Mouse (Mus musculus): ENCODE data around the gene Cacna1d. TPM values are rescaled to one million over a fixed set of nuclear protein-coding genes. Genes with fewer than 3 reads are reported as not detected.

The Cacna1d gene
- polyA plus RNA-seq, 1 experiment = 1.8 TPM

DNA sequence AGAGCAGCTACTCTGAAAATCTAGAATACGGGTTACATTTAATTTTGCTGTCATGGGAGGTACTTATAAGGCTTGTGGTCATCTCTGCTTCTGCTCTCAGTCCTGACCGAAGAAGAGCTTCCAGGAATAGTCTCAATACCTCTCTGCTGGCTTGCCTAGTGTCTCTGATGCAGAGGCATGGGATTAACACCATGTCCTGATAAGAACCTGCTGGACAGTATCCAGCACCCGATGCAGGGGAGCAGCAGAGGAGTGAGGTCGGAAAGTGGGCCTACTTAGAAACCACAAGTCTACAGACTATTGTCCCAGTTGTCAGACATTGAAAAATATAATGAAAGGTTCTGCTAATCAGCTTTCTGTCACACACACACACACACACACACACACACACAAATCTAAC, 81.9 kb downstream of the Cacna1d start:
- DNase-seq (ENCODE audit: low read depth, low spot score) = no peak
- 85% methylated on average over 4 of the region's 4 CpGs for WGBS

DNA sequence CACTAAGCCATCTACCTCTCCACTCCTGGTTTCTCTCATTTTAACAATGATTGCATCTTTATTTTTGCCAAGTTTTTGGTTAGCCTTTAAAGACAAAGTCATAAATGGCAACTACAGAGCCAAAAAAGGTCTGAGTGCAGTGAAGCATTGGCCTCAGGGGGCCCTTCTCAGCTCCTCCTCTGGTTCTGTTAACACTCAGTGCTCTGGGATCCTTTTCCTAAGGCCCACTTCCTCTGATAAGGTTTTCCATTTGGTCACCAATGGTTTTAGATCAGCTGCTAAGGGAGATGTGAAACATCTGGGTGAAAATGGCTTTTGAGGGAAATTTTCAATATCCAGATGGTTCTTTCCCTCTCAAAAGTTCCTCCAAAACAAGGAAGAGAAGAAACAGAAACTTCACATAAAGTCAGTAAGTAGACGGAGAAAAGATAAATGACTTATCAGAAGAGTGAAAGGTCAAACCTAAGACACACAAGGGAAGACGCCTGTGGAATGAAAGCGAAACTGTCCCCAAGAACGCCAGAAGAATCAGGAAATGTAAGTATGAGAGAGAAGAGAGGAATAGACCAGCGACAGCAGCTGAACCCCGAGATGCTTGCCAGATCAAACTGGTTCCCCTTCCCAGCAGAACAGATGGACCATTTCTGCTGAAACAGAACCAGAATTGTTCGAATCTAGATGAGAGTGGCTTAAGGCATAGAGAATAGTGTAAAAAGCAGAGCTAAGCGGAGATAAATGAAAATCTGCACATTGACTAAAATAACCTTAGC, 85.6 kb downstream of the Cacna1d start:
- peak; percentile 31 for DNase-seq (ENCODE audit: low read depth, low spot score)
- 19% methylated on average over 8 of the region's 8 CpGs for WGBS

DNA sequence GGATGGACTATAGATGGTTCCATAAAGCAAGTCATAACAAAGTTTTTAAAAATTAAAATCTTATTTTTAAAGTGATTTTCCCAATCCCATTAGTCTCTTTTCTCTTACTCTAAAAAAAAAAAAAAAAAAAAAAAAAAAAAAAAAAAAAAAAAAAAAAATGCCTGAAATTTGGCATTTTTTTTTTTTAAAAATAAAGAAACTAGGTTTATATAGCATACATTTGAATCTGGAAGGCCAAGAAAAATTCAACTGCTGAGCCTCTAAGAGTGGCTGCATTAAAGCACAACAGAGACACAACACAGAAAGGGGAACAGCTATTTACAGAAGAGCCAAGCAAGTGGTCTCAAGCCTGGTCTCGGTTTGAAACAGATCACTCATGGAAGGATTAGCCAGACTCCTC, 112.9 kb downstream of the Cacna1d start:
- DNase-seq (ENCODE audit: low read depth, low spot score) = no peak
- WGBS = 73% methylated on average over 1 of the region's 1 CpGs

GRCm38 (mm10) chr14:30372878-30373277, 118.4 kb downstream of the Cacna1d start:
- no peak for DNase-seq (ENCODE audit: low read depth, low spot score)
- 21% methylated on average over 1 of the region's 1 CpGs for WGBS

- 63% methylated on average over 2 of the region's 2 CpGs for WGBS
- no peak for DNase-seq (ENCODE audit: low read depth, low spot score)
Observed at GRCm38 (mm10) chr14:30371070-30371469, 120.2 kb downstream of the Cacna1d start.

- no peak for DNase-seq (ENCODE audit: low read depth, low spot score)
- WGBS = 73% methylated on average over 4 of the region's 4 CpGs
Observed at GRCm38 (mm10) chr14:30367074-30367473, 124.2 kb downstream of the Cacna1d start.

- WGBS = 69% methylated on average over 5 of the region's 5 CpGs
Observed at GRCm38 (mm10) chr14:30365866-30366265, 125.4 kb downstream of the Cacna1d start.

GRCm38 (mm10) chr14:30363487-30364167, 127.6 kb downstream of the Cacna1d start:
- DNase-seq (ENCODE audit: low read depth, low spot score) = no peak
- 44% methylated on average over 3 of the region's 3 CpGs for WGBS

More at GRCm38 (mm10) chr14:30365866-30366265, 125.4 kb downstream of the Cacna1d start:
- no peak for DNase-seq (ENCODE audit: low read depth, low spot score)

DNA sequence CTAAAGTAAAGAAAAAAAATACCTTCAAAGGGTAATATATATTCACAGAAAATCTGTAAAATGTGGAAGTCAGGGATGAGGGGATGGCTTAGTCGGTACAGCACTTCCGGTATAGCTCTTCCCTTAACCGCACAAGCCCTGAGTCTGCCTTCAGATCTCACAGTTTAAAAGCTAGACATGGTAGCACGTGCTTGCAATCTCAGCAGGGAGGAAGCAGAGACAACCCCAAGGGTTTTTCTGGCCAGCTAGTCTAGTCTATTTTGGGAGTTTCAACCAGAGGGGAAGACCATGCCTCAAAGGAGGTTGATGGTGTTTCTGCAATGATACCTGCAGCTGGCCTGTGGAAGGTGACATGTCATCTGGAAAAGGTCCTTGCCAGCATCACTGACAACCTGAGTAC, 128.9 kb downstream of the Cacna1d start:
- WGBS = 78% methylated on average over 4 of the region's 4 CpGs

DNA sequence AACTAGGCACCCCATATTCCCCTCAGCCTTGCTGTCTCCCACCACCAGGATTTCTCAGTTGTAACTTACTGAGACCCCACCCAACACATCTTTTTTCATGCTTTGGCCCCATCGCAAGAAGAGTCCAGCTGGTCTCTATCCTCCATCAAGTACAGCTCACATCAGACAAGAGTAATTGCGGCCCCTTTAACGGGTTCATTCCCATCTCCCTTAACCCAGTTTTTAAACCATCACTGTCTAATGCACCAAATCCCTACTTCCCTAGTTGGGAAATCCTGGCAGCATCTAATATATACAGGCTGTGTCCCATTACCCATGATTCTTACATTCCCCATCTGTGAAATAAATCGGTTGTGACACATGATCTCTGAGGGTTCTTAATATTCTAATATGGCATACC, 130.8 kb downstream of the Cacna1d start:
- no peak for DNase-seq (ENCODE audit: low read depth, low spot score)

More for the DNA sequence above, 128.9 kb downstream of the Cacna1d start:
- no peak for DNase-seq (ENCODE audit: low read depth, low spot score)

DNA sequence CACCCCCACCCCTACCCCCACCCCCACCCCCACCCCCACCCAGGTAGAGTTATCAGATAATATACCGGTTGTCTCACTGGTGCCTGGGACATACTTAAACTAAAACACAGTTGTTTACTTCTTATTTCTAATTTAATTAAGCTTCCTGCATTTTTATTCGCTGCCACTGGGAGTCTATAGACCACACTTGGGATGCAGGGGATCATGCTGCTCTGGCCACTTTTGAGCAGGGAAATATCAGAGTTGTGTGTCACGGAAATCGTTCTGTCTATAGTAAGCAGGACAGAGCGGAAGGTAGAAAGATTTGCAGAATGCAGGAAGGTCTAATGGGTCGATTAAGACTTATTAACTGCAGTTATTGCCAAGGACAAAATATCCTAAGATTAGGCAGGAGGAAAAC, 131.3 kb downstream of the Cacna1d start:
- 70% methylated on average over 6 of the region's 6 CpGs for WGBS
- no peak for DNase-seq (ENCODE audit: low read depth, low spot score)

More for the DNA sequence above, 130.8 kb downstream of the Cacna1d start:
- WGBS = 73% methylated on average over 4 of the region's 4 CpGs

- WGBS = 74% methylated on average over 1 of the region's 1 CpGs
- no peak for DNase-seq (ENCODE audit: low read depth, low spot score)
Observed at GRCm38 (mm10) chr14:30358028-30358427, 133.2 kb downstream of the Cacna1d start.

DNA sequence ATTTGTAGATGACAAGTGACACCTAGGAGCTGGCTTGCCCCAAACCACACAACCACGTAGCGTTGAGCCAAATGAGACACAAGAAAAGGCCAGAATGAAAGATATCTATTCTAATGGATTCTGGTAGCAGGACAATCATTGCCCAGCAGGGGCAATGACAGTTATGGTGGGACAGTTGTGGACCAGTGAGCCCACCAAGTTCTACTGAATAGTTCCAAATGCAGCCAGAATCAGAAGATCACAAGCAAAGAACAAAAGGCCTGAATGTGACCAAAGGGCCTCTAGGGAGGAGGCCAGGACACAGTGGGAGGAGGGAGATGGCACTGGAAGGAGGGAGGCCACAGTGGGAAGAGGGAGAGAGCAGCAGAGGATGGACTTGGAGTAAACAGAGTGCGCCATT, 134.8 kb downstream of the Cacna1d start:
- WGBS = 89% methylated on average over 3 of the region's 3 CpGs
- no peak for DNase-seq (ENCODE audit: low read depth, low spot score)

- 67% methylated on average over 3 of the region's 3 CpGs for WGBS
Observed at GRCm38 (mm10) chr14:30354761-30355160, 136.5 kb downstream of the Cacna1d start.

DNA sequence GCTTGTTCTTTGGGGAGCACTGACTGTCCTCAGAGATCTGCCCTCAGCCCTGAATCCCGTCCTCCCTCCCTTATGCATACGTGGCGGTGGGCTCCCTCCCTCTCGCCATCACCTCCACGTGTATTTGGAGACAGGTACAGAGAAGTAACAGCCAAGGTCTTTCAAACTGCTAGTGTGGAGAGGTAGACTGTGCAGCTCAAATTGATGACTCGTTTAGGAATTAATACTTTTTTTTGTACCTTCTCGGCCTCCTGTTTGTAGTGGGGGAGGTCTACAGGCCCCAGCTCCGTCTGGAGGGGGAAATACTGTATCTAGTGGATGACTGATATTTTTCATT, 137.2 kb downstream of the Cacna1d start:
- WGBS = 29% methylated on average over 8 of the region's 8 CpGs
- no peak for DNase-seq (ENCODE audit: low read depth, low spot score)

More at GRCm38 (mm10) chr14:30354761-30355160, 136.5 kb downstream of the Cacna1d start:
- DNase-seq (ENCODE audit: low read depth, low spot score) = no peak

GRCm38 (mm10) chr14:30353291-30354126, 137.7 kb downstream of the Cacna1d start:
- no peak for DNase-seq (ENCODE audit: low read depth, low spot score)
- WGBS = 11% methylated on average over 102 of the region's 114 CpGs

- DNase-seq (ENCODE audit: low read depth, low spot score) = no peak
- 3% methylated on average over 10 of the region's 10 CpGs for WGBS
Observed at GRCm38 (mm10) chr14:30352951-30353270, 138.3 kb downstream of the Cacna1d start.

GRCm38 (mm10) chr14:30352061-30352950, 138.9 kb downstream of the Cacna1d start:
- WGBS = 6% methylated on average over 31 of the region's 31 CpGs
- no peak for DNase-seq (ENCODE audit: low read depth, low spot score)

DNA sequence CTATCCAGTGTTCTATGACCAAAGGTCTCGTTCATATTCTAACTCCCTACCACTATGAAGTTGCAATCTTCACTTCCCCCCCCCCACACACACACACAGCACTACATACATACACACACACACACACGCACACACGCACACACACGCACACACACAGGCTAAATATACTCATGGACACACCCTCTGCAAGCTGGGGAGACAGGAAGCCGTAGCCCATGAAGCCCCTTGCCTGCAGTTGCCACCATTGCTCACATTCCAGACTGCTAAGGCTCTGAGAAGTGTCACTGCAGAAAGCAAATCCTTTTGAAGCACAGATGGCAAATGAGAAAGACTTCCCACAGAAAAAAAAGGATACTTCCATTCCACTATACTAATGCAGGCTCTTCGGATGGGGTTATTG, 141.0 kb downstream of the Cacna1d start:
- no peak for DNase-seq (ENCODE audit: low read depth, low spot score)
- WGBS = 73% methylated on average over 6 of the region's 6 CpGs
